Mouse (Mus musculus) right cerebral cortex, postnatal 10 days (tissue): ENCODE data around the gene Fam198a.

ENCODE experiments used
- DNase-seq, 2 experiments: peaks; one replicate each; pipeline ENCODE4 v3.0.0; 2021; ENCODE audit warnings: low spot score in 2 of 2

Gene Fam198a

DNA sequence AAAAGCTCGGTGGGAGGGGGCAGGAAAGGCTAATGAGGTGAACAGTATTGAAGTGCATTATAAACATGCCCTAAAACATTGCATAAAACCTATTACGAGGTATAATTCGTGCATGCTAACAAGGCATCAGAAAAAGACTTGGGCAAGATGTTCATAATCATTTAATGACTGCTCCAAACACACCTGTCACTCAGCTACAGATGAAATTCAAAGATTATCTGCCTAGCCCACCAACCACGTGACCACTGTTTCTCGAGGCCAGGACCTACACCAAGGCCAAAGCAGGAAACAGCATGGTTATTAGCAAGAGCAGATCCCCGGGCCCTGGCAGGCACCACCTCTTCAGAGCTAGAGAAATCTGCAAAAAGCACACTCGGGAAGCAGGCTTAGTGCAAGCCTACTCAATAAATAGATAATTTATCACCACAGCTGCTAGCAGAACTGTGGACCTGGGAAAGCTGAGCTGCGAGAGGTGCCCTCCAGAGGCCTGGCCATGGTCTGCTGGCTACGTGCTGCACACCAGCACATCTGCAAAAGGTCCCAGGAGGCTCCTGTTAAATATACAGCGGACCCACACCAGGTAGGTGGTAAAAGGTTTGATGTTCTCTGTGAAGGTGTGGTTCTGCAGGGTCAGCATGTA is 30.8 kb downstream of the Fam198a start:
- DNase-seq: no peak

DNA sequence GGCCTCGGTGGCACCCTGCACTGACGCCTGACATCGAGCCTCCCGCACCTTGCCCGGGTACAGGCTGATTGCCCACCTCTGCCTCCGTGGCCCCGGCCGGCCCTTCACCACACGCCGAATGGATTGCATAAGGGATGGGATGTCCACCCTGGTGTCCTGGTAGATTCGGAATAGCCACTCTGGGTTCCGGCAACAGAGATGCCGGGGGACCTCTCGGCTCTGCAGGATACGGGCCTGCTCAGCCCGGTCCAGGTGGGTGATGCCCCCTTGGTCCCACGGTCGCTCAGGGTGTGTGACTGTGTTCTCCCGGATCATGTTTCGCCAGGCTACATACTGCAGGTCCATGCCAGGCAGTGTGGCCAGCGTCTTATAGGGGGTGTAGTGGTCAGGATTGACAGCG is 31.4 kb downstream of the Fam198a start:
- peak in 1 of 2 experiments; percentile 30 for DNase-seq

DNA sequence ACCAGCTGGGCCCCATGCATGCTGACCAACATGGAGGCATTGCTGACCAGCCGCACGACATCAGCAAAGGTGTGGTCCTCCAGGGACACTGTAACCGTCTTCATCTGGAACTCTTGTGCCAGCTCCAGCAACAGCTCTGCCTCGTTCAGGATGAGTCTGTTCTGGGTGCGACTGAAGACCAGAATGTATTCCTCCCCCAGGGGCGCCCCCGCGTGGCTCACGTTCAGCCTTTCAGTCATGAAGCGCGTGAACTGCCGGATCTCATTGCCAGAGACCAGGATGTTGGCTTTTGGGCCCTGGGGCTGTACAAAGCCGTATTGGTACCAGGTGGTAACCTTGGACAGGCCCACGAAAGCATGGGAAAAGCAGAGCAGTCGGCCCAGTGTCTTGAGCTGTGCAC is 31.9 kb downstream of the Fam198a start:
- peak in 1 of 2 experiments; percentile 37 for DNase-seq

DNA sequence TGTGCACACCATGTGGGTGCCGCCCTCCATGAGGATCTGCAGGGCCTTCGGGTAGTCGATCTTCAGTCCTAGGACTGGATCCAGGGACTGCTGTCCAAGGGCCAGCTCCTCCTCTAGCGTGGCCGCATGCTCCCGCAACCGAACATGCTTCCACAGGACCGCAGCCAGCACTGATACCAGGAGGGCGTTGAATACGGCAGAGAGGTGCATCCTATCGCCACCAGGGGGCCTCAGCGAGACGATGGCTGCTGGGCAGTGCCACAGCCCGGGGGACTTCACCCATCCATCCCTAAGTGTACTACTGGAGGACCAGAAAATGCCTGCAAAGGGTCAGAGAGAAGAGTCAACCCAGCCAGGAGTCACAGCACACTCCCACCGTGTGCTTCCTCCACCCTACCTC is 32.7 kb downstream of the Fam198a start:
- peak; percentile 82 to 86 for DNase-seq

DNA sequence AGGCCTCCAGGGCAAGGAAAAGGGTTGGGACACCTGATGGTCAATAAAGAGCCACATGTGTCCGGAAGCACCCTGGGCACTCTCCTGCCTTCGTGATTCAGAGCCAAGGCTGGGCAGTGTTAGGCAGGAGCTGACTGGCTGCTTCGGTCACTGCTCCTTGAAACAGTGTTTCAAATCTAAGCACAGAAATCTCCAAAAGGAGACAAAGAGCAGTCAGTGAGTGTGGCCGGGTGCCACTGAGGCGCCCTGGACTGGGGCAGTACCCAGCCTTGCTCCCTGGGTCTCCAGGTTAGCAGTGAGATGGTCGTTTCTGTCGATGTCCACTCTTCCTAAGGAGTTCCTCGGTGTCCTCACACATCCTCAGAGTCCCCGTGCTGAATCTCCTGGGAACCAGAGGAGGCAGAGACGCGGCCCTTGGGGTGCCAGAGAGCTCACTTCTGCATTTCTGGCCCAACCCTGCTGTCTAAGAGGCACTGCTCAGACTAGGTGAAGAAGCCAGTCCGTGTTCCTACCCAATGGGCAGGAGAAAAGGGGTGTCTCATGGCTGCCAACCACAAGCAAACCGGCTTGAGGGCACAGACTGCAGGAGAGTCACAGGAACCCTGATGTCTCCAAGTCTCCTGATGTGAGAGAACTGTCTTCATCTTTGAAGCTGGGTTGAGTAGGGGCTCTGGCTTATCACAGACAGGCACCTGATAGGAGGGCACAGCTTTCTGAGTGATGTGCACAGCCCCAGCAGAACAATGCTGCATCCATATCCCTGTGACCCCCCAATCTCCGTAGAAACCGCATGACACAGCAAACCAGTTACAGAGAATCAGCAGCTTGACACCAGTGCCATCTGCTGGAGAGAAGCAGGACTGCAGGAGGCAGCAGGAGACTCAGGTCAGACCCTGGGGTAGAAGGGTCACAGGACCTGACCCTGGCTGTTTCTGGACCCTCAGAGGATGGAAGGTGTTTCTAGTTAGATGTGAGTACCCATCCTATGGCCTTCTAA is 34.0 kb downstream of the Fam198a start:
- DNase-seq: peak; percentile 80 to 84

DNA sequence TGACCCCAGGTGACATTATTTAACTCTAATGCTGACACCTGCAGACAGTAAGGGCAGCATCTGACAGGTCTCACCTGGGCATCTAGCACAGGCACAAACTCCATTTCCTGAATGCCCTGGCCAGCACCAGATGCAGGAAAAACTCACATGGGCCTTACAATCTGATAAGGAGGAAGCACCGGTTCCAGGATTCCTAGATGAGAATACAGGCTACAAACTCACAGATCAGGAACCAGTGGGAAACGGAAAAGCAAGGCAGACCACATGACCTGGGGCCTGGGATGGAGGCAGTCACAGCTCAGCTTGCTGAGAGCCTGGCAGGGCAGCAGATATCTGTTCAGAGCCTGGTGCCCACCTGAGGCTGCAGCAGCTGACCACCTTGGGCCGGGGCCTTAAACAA is 38.1 kb downstream of the Fam198a start:
- no peak for DNase-seq

DNA sequence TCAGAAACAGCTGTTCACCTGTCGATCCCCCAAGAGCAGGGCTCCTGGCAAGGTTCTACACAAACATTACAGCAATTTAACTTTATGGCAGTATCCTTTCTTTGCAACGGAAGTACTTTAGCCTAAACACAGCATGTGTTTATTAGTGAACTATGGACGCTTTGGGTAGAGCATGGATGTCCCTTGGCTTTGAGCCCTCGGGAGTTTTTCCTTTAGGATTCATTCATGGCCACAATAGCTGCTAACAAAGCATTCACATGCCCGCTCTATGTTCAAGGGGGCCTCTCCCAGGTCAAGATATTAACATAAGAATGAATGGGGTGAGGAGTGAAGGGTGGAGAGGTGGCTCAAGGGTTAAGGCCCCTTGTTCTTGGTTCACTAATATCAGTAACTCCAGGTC is 38.7 kb downstream of the Fam198a start:
- no peak for DNase-seq

DNA sequence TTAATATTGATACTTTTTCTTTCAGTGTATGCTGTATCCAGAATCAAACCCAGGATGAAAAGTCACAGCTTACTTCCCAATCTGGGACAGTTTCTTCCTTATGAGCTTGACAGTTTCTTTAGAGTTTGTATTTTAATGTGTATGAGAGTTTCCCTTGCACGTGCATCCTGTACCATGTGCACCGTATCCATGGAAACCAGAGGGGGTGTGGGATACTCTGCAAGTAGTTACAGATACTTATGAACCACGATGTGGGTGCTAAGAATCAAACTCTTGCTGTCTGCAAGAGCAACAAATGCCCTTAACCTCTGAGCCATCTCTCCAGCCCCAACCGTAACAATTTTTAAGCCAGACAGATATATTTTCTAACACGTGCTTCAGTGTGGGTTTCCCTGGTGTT is 40.3 kb downstream of the Fam198a start:
- peak in 1 of 2 experiments; percentile 79 for DNase-seq

DNA sequence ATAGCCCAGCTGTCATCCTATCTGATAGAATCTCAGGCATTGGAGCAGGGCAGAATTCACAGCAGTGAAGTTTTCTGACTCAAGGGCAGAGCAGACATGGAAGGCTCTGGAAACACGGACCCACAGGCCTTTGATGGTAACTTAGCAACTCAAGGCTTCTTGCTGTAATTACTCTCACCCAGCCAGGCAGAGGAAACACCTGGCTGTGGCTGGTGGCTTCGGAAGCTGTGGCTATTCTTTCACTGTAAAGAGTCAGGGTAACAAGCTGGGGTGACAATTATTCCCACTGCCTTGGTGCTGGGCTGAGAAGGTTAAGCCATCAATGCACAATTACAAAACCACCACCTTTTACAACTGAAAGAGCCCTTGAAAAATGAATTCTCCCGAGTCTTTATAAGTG is 42.3 kb downstream of the Fam198a start:
- no peak for DNase-seq

DNA sequence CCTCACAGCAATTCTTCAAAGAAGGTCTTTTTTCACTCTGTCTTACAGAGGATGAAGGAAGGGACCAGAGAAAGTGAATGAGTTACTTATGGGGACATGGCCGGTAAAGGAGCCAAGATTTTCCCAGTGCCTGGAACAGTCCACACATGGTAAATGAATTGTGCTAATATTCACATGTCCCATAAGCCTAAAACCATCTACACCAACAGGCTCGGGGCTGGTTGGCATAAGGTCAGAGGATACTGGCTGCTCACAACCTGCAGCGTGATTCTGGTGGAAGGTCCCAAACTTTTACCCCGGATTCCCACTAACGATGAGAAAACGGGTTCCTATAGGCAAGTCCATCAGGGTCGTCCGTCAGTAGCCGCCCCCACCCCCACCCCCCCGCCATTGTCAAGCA is 44.3 kb downstream of the Fam198a start:
- DNase-seq: no peak

DNA sequence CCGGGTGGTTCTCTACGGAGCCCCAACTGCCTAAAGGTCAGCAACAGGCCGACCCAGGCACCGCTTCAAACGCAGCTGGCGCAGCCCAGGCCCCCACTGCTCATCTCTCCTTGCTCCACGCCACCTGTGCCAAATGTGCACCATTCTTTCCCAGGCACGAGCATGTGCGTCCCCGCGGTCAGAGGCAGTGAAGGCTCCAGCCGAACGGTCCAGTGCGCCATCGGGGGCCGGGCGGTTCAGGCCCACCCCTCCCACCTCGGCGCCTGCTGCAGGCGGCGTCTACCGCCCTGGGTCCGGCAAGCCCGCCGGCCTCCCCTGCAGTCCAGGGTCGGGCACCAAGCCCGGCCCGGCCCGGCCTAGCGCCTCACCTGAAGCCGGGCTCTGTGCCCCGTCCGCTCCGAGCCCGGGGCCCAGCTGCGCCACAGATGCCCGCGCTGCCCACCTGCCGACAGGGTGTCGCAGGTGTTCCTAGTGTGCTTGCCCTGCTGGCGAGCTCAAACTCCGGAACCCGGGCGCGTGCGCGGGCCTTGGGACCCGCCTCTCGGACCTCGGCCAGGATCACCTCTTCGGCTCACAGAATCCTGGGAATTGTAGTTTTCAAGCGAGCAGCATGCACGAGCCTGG is 44.8 kb downstream of the Fam198a start:
- peak; percentile 94 for DNase-seq

DNA sequence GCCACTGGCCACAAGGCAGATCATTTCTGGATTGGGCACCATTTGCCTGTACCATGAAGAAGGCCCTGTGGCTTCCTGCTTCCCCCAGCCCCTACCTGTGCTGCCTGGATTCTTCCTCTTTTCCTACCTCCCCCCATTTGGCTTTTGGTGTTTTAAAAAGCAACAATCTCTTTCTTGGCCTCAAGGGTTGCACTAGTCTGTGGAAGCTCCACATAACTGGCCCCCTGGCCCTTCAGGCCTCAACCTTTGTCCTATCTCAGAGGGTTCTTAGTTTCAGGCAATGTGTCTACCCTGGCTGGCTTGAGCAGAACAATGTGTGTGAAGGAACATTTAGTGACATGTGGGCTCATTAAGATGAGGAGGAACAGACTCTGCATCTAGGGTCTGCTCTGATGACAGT is 46.2 kb downstream of the Fam198a start, which contains the start of gene Pomgnt2:
TSS of gene Pomgnt2 (minus strand) at position 101 of the 400 bp plus-strand sequence.
- no peak for DNase-seq

DNA sequence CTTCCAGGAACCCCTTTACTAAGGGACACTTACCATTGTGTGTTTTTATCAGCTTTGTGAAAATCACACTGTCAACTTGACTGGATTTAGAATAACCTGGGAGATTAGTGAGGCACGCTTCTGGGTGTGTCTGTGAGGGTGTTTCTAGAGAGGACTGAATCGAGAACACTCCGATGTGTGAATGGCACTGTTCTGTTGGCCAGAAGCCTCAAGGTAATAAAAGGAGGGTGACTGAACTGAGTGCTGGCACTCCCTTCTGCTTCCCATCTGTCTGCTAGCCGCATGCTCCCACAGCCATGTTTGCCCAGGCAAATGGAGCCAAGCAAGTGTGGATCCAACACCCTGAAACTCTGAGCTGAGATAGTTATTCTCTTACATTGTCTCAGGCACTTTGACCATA is 47.2 kb downstream of the Fam198a start:
- DNase-seq: no peak

DNA sequence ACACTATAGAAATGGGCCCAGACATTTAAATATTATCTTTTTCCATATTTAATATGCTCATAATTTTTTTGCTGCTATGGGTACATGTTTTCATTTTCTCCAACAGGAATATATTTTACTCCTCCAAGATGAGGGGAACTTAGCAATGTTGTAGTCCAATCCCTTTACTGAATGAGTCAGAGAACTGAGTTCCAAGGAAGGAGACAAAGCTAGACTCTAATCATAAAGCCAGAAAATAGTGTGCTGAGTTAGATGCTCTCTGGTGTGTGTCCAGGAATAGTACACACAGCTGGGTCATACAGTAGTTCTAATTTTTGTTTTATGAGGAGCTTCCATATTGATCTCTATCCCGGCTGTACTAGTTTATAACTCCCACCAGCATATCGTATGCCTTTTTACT is 55.4 kb downstream of the Fam198a start:
- DNase-seq: no peak

DNA sequence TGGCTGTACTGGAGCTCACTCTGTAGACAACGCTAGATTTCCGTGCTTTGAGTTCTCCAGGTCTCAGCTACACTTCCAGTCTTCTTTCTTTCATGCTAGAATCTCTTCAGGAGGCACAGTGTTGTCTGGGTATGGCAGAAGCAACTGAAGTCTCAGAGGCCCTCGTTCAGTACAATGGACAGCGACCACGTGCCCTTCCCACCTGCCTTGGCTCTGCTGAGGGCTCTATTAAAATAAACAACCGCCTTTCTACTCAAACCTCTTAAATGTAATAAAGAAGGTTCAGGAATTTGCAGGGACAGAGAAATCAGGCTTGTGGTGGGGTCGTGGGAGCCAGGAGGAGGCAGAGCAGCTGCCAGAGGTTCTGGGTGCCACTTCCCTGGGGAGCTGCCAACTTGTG is 55.8 kb downstream of the Fam198a start:
- DNase-seq: no peak

DNA sequence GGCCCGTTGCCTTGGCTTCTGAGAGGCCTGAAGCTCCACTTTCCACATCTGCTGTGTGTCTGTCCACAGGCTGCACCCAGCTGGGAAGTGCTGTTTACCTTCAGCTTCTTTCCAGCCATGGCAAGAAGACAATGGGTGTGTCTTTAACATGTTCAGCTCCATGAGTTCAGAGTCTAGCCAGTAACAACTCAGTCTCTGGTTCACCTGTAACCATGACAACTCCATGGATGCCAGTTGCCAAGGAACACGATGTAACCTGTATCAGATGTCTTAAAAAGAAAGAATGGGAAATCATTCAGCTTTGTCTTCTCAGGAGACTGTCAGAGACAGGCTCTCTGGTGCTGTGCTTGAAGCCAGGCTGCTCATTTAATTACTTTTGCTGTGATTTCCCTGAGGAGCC is 58.1 kb downstream of the Fam198a start:
- no peak for DNase-seq

DNA sequence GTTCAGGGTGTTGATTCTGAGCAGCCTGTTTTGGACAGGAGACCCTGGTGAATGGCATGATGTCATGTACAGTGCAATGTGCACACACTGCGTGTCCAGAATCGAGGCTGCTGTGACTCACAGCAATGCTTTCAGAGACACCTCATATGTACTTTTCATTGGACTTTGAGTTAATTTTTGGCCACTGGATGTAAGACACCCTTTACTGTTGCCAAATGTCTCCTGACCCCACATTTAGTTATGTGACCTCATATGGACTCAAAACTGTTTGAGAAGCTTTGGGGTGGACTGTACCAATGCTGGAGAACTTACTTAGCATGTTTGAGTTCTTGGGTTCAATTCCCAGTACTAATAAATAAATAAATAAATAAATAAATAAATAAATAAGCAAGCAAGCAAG is 60.0 kb downstream of the Fam198a start:
- no peak for DNase-seq

DNA sequence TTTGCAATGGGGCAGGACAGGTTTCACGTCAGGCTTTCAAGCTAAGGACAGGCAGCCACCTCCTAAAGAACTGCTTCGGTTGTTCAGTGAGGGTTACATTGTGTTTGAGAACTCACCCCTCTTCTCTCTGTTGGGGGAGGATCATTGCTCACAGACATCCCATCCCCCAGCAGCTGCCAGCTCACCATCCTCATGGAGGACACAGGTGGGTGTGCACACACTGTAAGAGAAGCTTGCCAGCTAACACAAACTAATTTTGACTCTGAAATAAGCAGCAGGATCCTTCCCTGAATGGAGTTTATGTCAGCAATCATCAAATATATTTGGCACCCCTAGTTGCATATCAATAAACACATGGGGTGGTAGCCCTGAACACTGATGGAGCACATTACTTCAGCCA is 62.0 kb downstream of the Fam198a start:
- no peak for DNase-seq

DNA sequence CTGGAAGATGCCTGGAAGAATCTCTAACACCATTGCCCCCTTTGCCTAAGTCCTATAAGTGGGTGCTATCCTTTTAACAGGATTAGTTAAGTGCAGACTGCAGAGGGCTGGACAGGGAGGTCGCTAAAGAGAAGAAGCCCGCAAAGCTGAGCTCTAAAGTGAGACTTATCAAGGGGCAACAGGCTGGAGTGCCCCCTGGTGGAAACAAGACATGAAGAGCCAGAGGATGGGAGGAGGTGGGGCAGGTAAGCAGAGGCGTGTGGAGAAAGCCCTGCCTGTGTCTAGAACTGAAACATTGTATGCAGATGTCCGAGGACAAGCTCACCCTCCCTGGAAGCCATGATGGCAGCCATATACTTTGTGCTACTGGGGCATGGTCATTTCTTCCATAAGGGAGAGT is 62.8 kb downstream of the Fam198a start:
- DNase-seq: no peak

DNA sequence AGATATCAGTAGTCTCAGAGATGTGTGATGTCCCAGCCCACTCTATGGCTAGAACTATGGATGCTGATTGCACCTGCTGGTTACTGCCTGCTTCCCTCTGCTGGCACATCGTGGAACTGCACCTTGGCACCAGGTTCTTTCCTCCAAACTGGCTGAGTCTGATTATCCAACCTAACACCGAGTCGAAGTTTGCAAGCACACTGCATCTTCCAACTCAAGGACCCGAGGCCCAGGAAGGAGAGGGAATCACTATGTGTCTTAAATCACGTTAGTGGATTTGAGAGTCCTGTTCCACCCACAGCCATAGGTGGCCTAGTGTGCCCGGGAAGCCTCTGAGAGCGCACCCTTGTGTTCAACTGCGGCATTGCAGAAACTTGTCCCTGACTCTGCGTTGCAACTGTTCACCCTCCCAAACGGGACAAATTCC is 63.5 kb downstream of the Fam198a start:
- peak; percentile 82 to 88 for DNase-seq

DNA sequence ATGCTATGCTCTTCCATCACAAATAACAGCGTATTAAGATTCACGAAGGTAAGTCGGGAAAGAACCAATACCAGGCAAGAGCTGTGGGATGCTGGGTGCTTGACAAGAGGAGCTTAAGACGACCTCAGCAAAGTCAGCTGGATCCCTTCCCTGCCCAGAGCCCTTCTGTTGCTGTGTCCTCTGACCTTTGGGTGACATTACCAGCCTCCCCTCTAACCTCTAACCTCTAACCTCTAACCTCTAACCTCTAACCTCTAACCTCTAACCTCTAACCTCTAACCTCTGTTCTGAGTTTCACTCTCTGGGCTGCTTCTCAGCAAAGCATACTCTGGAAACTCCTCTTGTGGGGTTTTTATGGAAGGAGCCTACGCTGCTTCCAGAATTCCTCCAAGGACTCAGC is 67.3 kb downstream of the Fam198a start:
- DNase-seq: no peak

DNA sequence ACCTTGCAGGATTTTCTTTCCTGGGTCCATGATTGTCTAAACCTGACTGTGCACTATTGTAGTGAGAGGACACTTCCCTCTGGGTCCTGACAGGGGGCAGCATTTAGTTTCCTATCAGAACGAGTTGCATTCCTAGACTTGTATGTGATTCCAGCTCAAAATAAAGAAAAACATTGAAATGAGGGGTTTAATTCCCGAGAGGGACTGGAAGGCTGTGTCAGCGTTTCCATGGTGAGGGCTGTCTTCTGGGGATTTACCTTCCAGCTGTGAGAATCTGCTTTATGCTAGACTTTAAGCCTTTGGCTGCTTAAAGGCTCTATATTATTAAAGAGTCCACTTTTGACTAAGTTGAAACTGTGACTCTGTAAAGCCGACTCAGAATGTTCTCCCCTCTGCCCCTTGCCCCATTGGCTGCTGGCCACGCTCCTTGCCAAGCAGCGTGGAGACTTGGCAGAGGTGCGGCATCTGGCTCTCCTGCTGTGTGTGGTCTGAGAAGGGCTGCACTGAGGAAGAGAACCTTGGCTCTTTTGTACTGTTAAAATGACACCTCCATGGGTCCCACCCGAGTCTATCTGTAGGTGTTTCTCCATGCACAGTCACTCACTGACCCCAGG is 68.1 kb downstream of the Fam198a start:
- peak; percentile 82 to 83 for DNase-seq
